Mouse (Mus musculus) olfactory bulb, adult 2 months (tissue): Measurements from ENCODE around the gene Anp32e.

Experiments
- CTCF ChIP-seq: fragments of 200-500 bp; IDR thresholded peaks from 2 replicates; pipeline ENCODE4 v1.5.1; 2012; ENCODE audit warnings: low read depth, mild to moderate bottlenecking, low read length, moderate library complexity; ENCODE audit not compliant: insufficient read depth
- POLR2A ChIP-seq: fragments of 200-500 bp; IDR thresholded peaks from 2 replicates; pipeline ENCODE4 v1.6.1; 2012; ENCODE audit warnings: mild to moderate bottlenecking, low read depth, low read length, moderate library complexity; ENCODE audit not compliant: insufficient read depth

GRCm38 (mm10) chr3:95993881-95994280 is 64.8 kb downstream of the Anp32e start:
- TF ChIP-seq POLR2A = no peak
- no peak for TF ChIP-seq CTCF
